Mouse (Mus musculus) thymus, postnatal 36 days (tissue): Measurements from ENCODE around the gene Man1a.

ENCODE experiments used
- DNase-seq, 2 experiments: peaks; one replicate each; pipeline ENCODE4 v3.0.0; 2022; ENCODE audit warnings: mixed read lengths in 2 of 2

Gene Man1a

GRCm38 (mm10) chr10:54076420-54076819 lies at the start of gene Man1a:
Gene Man1a (minus strand): TSS chr10:54076609.
- DNase-seq, result peak in 1 of 2 experiments; percentile 9

- DNase-seq, result no peak
These were observed 45.4 kb upstream of the Man1a start for GRCm38 (mm10) chr10:54121816-54122215.

GRCm38 (mm10) chr10:54120375-54120774 lies 44.0 kb upstream of the Man1a start:
- no peak for DNase-seq

- DNase-seq, result no peak
These were observed 42.9 kb upstream of the Man1a start for GRCm38 (mm10) chr10:54119303-54119702.

GRCm38 (mm10) chr10:54118223-54118912 lies 42.0 kb upstream of the Man1a start:
- DNase-seq, result no peak

- DNase-seq, result peak; percentile 28 to 51
These were observed 41.4 kb upstream of the Man1a start for GRCm38 (mm10) chr10:54117763-54118162.

- DNase-seq, result no peak
These were observed 27.3 kb upstream of the Man1a start for GRCm38 (mm10) chr10:54103671-54104070.

- no peak for DNase-seq
These were observed 15.7 kb upstream of the Man1a start for GRCm38 (mm10) chr10:54092081-54092480.

GRCm38 (mm10) chr10:54089923-54090322 lies 13.5 kb upstream of the Man1a start:
- no peak for DNase-seq

GRCm38 (mm10) chr10:54087346-54087745 lies 10.9 kb upstream of the Man1a start:
- no peak for DNase-seq

- DNase-seq, result no peak
These were observed 8.7 kb upstream of the Man1a start for GRCm38 (mm10) chr10:54085073-54085472.

GRCm38 (mm10) chr10:54077005-54077404 lies 596 bp upstream of the Man1a start:
- DNase-seq, result no peak

GRCm38 (mm10) chr10:54075441-54076010 lies 883 bp downstream of the Man1a start:
- DNase-seq, result peak; percentile 98 to 99

GRCm38 (mm10) chr10:54074609-54075421 lies 1.6 kb downstream of the Man1a start:
- peak; percentile 69 to 72 for DNase-seq

GRCm38 (mm10) chr10:54074247-54074608 lies 2.2 kb downstream of the Man1a start:
- DNase-seq, result peak; percentile 59 to 72

- peak; percentile 55 to 65 for DNase-seq
These were observed 2.7 kb downstream of the Man1a start for GRCm38 (mm10) chr10:54073641-54074203.

GRCm38 (mm10) chr10:54072336-54072735 lies 4.1 kb downstream of the Man1a start:
- DNase-seq, result no peak

GRCm38 (mm10) chr10:54070496-54070895 lies 5.9 kb downstream of the Man1a start:
- no peak for DNase-seq

GRCm38 (mm10) chr10:54069412-54069811 lies 7.0 kb downstream of the Man1a start:
- DNase-seq, result no peak

- no peak for DNase-seq
These were observed 9.7 kb downstream of the Man1a start for GRCm38 (mm10) chr10:54066683-54067082.

GRCm38 (mm10) chr10:54063551-54064260 lies 12.7 kb downstream of the Man1a start:
- no peak for DNase-seq

GRCm38 (mm10) chr10:54062835-54063234 lies 13.6 kb downstream of the Man1a start:
- DNase-seq, result no peak

GRCm38 (mm10) chr10:54061159-54061558 lies 15.2 kb downstream of the Man1a start:
- no peak for DNase-seq
